Mouse (Mus musculus) hindbrain, postnatal 0 days (tissue): ENCODE measurements around the gene Rasef. TPM values are rescaled to one million over a fixed set of nuclear protein-coding genes. Genes with fewer than 3 reads are reported as not detected.

ENCODE experiments used
- ATAC-seq: fragments of 200-750 bp; cut with Nextera tagmentation; 2 replicates; pipeline ENCODE4 v1.8.0; 2017; ENCODE audit warnings: mild to moderate bottlenecking, moderate TSS enrichment, moderate library complexity
- DNase-seq: peaks from one replicate; pipeline ENCODE4 v3.0.0-alpha.2; 2015; ENCODE audit warnings: low spot score
- H3K27ac ChIP-seq: fragments of 300-500 bp; sonication (generic); 2 replicates; pipeline ENCODE4 v1.5.1; 2014; ENCODE audit warnings: mild to moderate bottlenecking
- H3K27me3 ChIP-seq: fragments of 300-500 bp; sonication (generic); 2 replicates; pipeline ENCODE4 v1.6.1; 2014; ENCODE audit warnings: low read length, mixed read lengths; ENCODE audit not compliant: insufficient read depth
- H3K36me3 ChIP-seq: fragments of 300-500 bp; sonication (generic); 2 replicates; pipeline ENCODE4 v1.6.1; 2014; ENCODE audit warnings: low read length, mixed read lengths; ENCODE audit not compliant: insufficient read depth
- H3K4me1 ChIP-seq: fragments of 300-500 bp; sonication (generic); 2 replicates; pipeline ENCODE4 v1.6.1; 2014; ENCODE audit warnings: antibody characterized with exemption, low read length, mixed read lengths; ENCODE audit not compliant: insufficient read depth
- H3K4me2 ChIP-seq: fragments of 300-500 bp; sonication (generic); 2 replicates; pipeline ENCODE4 v1.6.1; 2014; ENCODE audit warnings: low read depth, mild to moderate bottlenecking, low read length, moderate library complexity, mixed read lengths
- H3K4me3 ChIP-seq: fragments of 300-500 bp; sonication (generic); 2 replicates; pipeline ENCODE4 v1.5.1; 2014; ENCODE audit warnings: low read length
- H3K9ac ChIP-seq: fragments of 300-500 bp; sonication (generic); replicated peaks from 2 replicates; pipeline ENCODE4 v1.6.1; 2014; ENCODE audit warnings: mild to moderate bottlenecking, low read length, moderate library complexity, mixed read lengths
- H3K9me3 ChIP-seq: fragments of 300-500 bp; sonication (generic); 2 replicates; pipeline ENCODE4 v1.6.1; 2016; ENCODE audit warnings: low read length, mixed read lengths
- CTCF ChIP-seq: IDR thresholded peaks from 2 replicates; pipeline ENCODE4 v1.5.1; 2016; ENCODE audit warnings: antibody characterized with exemption, control low read depth, low read depth
- WGBS: fragments of 180-500 bp; shearing (Covaris S2); extraction: QIAGEN DNeasy Blood & Tissue Kit; methylation state at CpG from one replicate; pipeline ENCODE4 v1.1.7; 2014; 5-methylcytosine and 5-hydroxymethylcytosine counted together
- polyA plus RNA-seq: library from polyadenylated mRNA; unstranded; fragments of >200 nt; fragmentation: Nextera tagmentation; extraction: Ambion mirVana; gene quantifications from 2 replicates; pipeline ENCODE4 v1.2.1, GENCODE M21; 2015
- total RNA-seq: library from RNA; depleted of rRNA; stranded (reverse); fragments of >200 nt; gene quantifications from 2 replicates; pipeline ENCODE4 v1.2.3, GENCODE M21; 2014; rRNA removed

Rasef gene
- total RNA-seq (0.47 and 1.3 TPM in 2 replicates), polyA plus RNA-seq (0.19 and 0.40 TPM in 2 replicates)

DNA sequence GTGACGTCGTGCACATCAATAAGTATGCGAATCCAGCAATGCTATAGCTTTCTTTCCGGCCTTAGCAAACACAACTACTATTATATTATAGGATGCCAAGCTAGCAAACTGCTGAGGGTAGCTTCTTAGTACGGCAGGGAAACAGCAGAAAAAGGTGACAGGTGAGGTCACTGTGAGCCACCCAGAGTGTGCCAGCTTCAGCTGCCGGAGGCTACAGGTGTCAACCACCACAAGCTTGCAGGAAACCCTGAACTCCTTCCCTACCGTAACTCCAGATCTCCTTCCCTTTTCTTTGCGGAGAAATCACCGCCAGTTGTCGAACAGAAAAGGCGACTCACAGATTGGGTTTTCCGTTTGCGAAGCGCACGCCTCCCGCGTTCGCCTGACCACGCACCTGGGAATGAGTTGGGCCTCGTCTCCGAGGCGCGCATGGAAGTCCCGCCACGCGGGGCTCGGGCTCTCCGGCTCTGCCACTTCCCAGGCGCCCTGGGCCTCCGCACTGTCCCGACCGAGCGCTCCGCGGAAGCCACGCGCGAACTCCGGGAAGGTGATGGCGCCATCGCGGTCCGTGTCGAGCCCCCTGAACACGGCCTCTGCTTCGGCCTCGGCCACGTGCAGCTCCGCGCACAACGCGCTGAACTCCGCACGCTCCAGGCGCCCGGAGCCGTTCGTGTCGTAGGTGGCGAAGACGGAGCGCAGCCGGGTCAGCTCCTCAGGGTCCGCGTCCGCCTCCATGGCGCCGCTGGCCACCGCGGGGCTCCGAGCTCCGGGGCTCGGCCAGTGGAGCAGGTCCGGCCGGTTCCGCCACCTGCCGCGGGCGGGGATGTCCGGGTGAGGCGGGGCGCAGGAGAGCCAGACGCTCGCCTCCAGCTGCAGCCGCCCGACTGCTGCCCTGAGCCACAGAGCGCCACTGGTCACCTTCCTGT lies at the start of gene Rasef:
TSS of gene Rasef (minus strand) at position 735 of the 926 bp plus-strand sequence.
- Histone ChIP-seq H3K4me1 (no peaks in the 10 kb centered on the region), H3K9me3 (no peaks in the 10 kb centered on the region), H3K36me3 (no peaks in the 10 kb centered on the region), H3K4me3 (peak within 1 kb of the TSS; percentile 54), H3K4me2 (peak within 1 kb of the TSS; percentile 93), H3K27ac (no peak within 1 kb of the TSS), H3K9ac (peak within 1 kb of the TSS; percentile 56), H3K27me3 (no peaks in the 10 kb centered on the region)
- 5% methylated on average over 83 of the region's 87 CpGs for WGBS
- no peak for TF ChIP-seq CTCF
- DNase-seq (peak; percentile 52), ATAC-seq (peak; percentile 91)

DNA sequence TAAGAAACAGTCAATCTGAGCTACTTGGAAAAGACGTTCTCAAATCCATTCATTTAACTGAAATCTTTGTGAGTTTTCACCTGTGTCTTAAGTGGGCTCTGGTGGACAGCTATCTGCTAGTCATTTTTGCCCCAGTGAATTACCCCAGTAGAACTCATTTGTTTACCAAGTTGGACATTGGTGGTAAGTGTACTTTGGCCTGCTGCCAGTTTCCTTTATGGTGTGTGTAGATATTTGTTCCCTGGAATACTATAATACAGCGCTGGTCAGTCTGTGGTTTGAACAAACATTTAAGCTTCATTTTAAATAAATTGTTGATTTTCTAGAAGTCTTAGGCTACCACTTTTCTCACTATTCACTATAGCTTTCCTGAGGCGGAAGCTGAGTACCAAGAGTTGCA lies 35.8 kb upstream of the Rasef start:
- DNase-seq, result no peak
- no peak for TF ChIP-seq CTCF
- no peak overlapping the region for H3K9ac ChIP-seq
- no peak overlapping the region for H3K27ac ChIP-seq
- ATAC-seq, result no peak
- WGBS, result 90% methylated on average over 3 of the region's 3 CpGs
- no peaks in the 10 kb centered on the region for H3K27me3 ChIP-seq
- H3K4me2 ChIP-seq, result no peak overlapping the region
- no peaks in the 10 kb centered on the region for H3K4me1 ChIP-seq
- H3K9me3 ChIP-seq, result no peaks in the 10 kb centered on the region
- H3K4me3 ChIP-seq, result no peak overlapping the region
- no peaks in the 10 kb centered on the region for H3K36me3 ChIP-seq

DNA sequence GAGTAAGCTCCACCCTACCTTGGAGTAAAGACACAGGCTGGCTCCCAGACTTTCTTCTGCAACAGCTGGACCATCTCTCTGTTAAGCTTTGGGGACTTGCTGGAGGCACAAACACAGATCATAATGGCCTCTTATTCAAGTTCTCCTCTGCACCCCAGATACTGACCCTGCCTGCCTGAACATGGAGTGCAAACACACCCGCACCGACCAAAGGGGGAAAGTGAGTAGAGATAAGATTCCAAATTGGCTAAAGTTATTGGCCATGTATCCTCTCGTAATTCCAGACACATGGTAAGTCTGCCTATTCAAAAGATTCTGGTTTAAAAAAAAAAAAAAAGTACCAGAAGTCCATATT lies 369 bp upstream of the Rasef start:
- no peak for TF ChIP-seq CTCF
- Histone ChIP-seq H3K36me3 (no peaks in the 10 kb centered on the region), H3K9ac (peak overlapping the region; percentile 56; the same call in 1 of the 2 replicates), H3K27me3 (no peaks in the 10 kb centered on the region), H3K9me3 (no peaks in the 10 kb centered on the region), H3K4me3 (peak overlapping the region; percentile 54), H3K4me1 (no peaks in the 10 kb centered on the region), H3K27ac (no peak overlapping the region), H3K4me2 (peak overlapping the region; percentile 93)
- ATAC-seq (no peak), DNase-seq (no peak)
- WGBS, result 44% methylated on average over 3 of the region's 3 CpGs

DNA sequence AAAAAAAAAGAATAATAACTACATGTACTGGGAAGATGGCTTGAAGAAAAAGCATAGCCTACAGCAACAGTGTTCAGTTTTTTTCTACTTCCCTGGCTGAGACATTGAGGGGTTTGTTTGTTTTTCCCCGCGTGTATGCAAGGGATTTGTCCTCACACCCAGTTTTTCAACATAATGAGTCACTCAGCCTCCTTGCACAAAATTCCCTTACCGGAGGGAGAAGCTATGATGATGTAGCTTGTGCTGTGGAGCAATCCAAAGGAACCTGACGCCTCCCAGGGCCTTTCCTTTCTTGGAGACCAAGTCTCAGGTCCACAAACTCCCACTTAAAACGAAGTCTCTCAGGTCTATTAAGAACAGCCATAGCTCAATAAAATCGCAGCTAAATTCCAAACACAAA lies 1.3 kb downstream of the Rasef start:
- no peak overlapping the region for H3K27ac ChIP-seq
- ATAC-seq, result no peak
- H3K36me3 ChIP-seq, result no peaks in the 10 kb centered on the region
- H3K27me3 ChIP-seq, result no peaks in the 10 kb centered on the region
- no peak overlapping the region for H3K4me2 ChIP-seq
- no peak for DNase-seq
- no peak for TF ChIP-seq CTCF
- H3K4me3 ChIP-seq, result no peak overlapping the region
- 62% methylated on average over 6 of the region's 6 CpGs for WGBS
- no peaks in the 10 kb centered on the region for H3K4me1 ChIP-seq
- H3K9ac ChIP-seq, result no peak overlapping the region
- no peaks in the 10 kb centered on the region for H3K9me3 ChIP-seq

DNA sequence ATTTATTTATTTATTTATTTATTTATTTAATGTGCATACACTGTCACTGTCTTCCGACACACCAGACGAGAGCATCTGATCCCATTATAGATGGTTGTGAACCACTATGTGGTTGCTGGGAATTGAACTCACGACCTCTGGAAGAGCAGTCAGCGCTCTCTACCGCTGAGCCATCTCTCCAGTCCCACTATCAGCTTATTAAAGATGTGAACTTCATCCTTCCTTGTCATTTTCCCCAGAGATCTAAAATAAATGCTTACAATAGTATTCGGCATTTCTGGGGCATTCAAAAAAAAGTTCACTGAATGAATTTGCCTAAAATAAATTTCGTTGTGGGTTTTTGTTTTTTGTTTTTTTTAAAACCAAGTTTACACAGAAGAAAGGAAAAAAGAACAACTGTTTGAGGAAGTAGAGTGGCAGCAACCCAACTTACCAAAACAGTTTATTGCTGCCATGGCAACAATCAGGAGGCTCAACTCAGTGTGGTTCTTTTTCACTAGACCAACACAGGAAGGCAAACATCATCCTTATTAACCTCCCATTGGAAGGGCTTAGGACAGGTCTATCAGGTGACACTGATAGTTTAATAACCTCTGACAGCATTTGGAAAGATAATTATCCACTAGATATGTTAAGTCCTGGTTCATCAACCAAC lies 2.6 kb downstream of the Rasef start:
- TF ChIP-seq CTCF, result no peak
- H3K36me3 ChIP-seq, result no peaks in the 10 kb centered on the region
- ATAC-seq, result no peak
- H3K4me3 ChIP-seq, result no peak overlapping the region
- no peaks in the 10 kb centered on the region for H3K27me3 ChIP-seq
- no peak overlapping the region for H3K4me2 ChIP-seq
- no peak overlapping the region for H3K27ac ChIP-seq
- DNase-seq, result no peak
- no peaks in the 10 kb centered on the region for H3K4me1 ChIP-seq
- no peaks in the 10 kb centered on the region for H3K9me3 ChIP-seq
- H3K9ac ChIP-seq, result no peak overlapping the region
- WGBS, result 84% methylated on average over 7 of the region's 7 CpGs

DNA sequence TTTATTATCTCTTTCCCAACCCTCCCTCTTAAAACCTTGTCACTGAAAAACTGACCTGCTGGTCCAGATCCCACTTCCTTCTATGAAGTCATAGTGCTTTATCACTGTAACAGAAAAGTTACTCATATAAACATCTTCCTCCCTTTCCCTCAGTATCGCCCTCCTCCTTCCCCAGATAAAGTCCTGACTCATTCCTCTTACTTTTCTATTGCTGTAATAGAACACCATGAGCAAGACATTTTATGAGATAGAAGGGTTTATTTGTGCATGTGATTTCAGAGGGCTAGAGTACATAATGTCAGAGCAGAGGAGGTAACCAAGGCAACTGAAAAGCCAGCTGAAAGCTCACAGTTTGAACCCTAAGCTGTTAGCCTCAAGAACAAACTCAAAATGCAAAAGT lies 6.6 kb downstream of the Rasef start:
- TF ChIP-seq CTCF, result no peak
- Histone ChIP-seq H3K4me1 (no peaks in the 10 kb centered on the region), H3K4me3 (no peak overlapping the region), H3K36me3 (no peaks in the 10 kb centered on the region), H3K27me3 (no peaks in the 10 kb centered on the region), H3K27ac (no peak overlapping the region), H3K9me3 (no peaks in the 10 kb centered on the region), H3K4me2 (no peak overlapping the region), H3K9ac (no peak overlapping the region)
- 83% methylated on average over 1 of the region's 1 CpGs for WGBS
- ATAC-seq, result no peak
- DNase-seq, result no peak
